Mouse (Mus musculus) midbrain, postnatal 0 days (tissue): ENCODE data around the gene Katnal1. TPM values are rescaled to one million over a fixed set of nuclear protein-coding genes. Genes with fewer than 3 reads are reported as not detected.

Experiments used
- ATAC-seq: fragments of 200-750 bp; cut with Nextera tagmentation; 2 replicates; pipeline ENCODE4 v1.8.0; 2017; ENCODE audit warnings: moderate number of reproducible peaks, mild to moderate bottlenecking, moderate TSS enrichment, moderate library complexity; ENCODE audit not compliant: low FRiP score
- DNase-seq: peaks from one replicate; pipeline ENCODE4 v3.0.0-alpha.2; 2015; ENCODE audit warnings: low spot score
- H3K27ac ChIP-seq: fragments of 300-500 bp; sonication (generic); 2 replicates; pipeline ENCODE4 v1.5.1; 2014; ENCODE audit warnings: low read depth, mild to moderate bottlenecking, low read length, mixed read lengths
- H3K27me3 ChIP-seq: fragments of 300-500 bp; sonication (generic); 2 replicates; pipeline ENCODE4 v1.6.1; 2014; ENCODE audit warnings: low read length, control low read depth, mixed read lengths; ENCODE audit not compliant: insufficient read depth
- H3K36me3 ChIP-seq: fragments of 300-500 bp; sonication (generic); 2 replicates; pipeline ENCODE4 v1.6.1; 2014; ENCODE audit warnings: low read length, control low read depth, mixed read lengths; ENCODE audit not compliant: insufficient read depth
- H3K4me1 ChIP-seq: fragments of 300-500 bp; sonication (generic); 2 replicates; pipeline ENCODE4 v1.6.1; 2014; ENCODE audit warnings: mild to moderate bottlenecking, control low read depth, antibody characterized with exemption, low read length, mixed read lengths; ENCODE audit not compliant: insufficient read depth
- H3K4me2 ChIP-seq: fragments of 300-500 bp; sonication (generic); 2 replicates; pipeline ENCODE4 v1.6.1; 2014; ENCODE audit warnings: low read depth, mild to moderate bottlenecking, low read length, mixed read lengths; ENCODE audit not compliant: poor library complexity, severe bottlenecking
- H3K4me3 ChIP-seq: fragments of 300-500 bp; sonication (generic); 2 replicates; pipeline ENCODE4 v1.5.1; 2014; ENCODE audit warnings: low read depth, mild to moderate bottlenecking, low read length, moderate library complexity
- H3K9ac ChIP-seq: fragments of 300-500 bp; sonication (generic); replicated peaks from 2 replicates; pipeline ENCODE4 v1.6.1; 2014; ENCODE audit warnings: mild to moderate bottlenecking, low read length, moderate library complexity, mixed read lengths; ENCODE audit not compliant: poor library complexity, severe bottlenecking
- H3K9me3 ChIP-seq: fragments of 300-500 bp; sonication (generic); 2 replicates; pipeline ENCODE4 v1.6.1; 2016; ENCODE audit warnings: low read length, control low read depth
- CTCF ChIP-seq: IDR thresholded peaks from 2 replicates; pipeline ENCODE4 v1.5.1; 2016; ENCODE audit warnings: antibody characterized with exemption, mild to moderate bottlenecking
- WGBS: fragments of 180-500 bp; shearing (Covaris S2); extraction: QIAGEN DNeasy Blood & Tissue Kit; methylation state at CpG from one replicate; pipeline ENCODE4 v1.1.7; 2014; 5-methylcytosine and 5-hydroxymethylcytosine counted together
- polyA plus RNA-seq: library from polyadenylated mRNA; unstranded; fragments of >200 nt; fragmentation: Nextera tagmentation; extraction: Ambion mirVana; gene quantifications from 2 replicates; pipeline ENCODE4 v1.2.1, GENCODE M21; 2015
- total RNA-seq: library from RNA; depleted of rRNA; stranded (reverse); fragments of >200 nt; gene quantifications from 2 replicates; pipeline ENCODE4 v1.2.3, GENCODE M21; 2014

Gene Katnal1
- total and polyA plus RNA-seq, 2 experiments from 2014 or later = 31.4 to 38.0 TPM

DNA sequence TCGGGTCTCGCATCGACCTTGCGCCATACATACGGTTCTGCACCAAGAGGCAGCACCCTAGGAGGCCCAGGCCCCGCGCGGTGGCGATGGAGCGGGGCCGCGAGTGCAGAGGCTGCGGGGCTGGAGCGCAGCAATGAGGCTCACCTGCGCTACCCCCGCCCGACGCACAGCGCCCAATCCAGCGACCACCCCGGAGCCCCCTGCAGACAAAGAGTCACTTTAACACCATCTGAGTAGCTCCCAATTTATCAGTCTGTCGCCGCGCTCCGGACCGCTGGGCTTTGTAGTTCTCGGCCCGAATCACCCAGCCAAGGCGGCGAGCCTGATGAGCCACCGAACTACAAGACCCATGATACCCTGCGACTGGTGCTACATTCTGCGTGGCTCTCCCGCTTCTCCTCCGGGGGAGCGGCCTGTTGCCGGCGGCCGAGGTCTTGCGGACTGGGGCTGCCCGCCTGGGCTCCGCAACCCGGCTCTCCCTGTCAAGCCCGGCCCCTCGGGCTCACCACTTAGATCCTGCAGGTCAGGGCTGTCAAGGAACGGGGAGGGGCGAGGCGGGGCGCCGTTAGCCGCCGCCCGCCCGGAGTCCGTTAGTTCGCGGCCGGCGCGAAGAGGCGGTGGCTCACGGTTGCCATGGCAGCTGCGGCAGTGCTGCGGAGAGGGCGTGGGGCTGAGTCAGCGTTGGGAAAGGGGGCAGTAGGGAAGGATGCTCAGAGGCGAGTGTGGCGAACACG, 571 bp downstream of the Katnal1 start:
- ATAC-seq (peak; percentile 97), DNase-seq (peak; percentile 99)
- H3K27me3 ChIP-seq = no peaks in the 10 kb centered on the region
- no peaks in the 10 kb centered on the region for H3K4me1 ChIP-seq
- H3K4me3 ChIP-seq = peak overlapping the region; percentile 74
- under 1% methylated on average over 68 of the region's 69 CpGs for WGBS
- peak overlapping the region; percentile 87 for H3K9ac ChIP-seq
- 0 out of 2 replicates have a peak, but pooled peaks cover 3% of the 10 kb centered on the region for H3K36me3 ChIP-seq
- TF ChIP-seq CTCF = peak; percentile 39
- H3K9me3 ChIP-seq = no peaks in the 10 kb centered on the region
- peak overlapping the region; percentile 99 for H3K27ac ChIP-seq
- peak overlapping the region; percentile 52 for H3K4me2 ChIP-seq

DNA sequence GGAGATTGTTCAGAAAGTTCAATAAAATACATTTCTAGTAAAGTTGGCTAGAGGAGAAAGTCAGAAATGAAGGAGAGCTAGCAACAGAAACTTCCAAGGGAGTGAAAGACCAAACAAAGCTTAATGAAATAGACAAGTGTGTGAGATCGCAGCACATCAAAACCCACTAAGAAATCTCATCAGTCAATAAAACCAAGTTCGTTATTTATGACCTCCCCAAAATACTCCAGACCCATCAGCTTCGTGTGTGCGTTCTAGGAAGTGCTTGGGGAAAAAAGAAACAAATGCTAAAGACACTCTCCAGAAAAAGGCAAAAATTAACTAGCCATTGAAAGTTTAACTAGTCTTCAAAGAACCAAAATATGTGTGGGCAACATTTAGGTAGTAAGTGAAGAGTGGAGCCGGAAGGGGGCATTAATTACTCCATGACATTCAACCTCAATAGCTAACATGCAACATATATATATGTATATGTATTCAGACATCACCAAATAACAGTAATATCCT, 1.4 kb downstream of the Katnal1 start:
- ATAC-seq (no peak), DNase-seq (no peak)
- H3K4me1 ChIP-seq = no peaks in the 10 kb centered on the region
- H3K4me3 ChIP-seq = peak overlapping the region; percentile 74
- WGBS = 33% methylated on average over 5 of the region's 5 CpGs
- H3K9ac ChIP-seq = peak overlapping the region; percentile 87; the same call in 1 of the 2 replicates
- no peak; the same call in 1 of the 2 replicates for TF ChIP-seq CTCF
- peak overlapping the region; percentile 52 for H3K4me2 ChIP-seq
- 0 out of 2 replicates have a peak, but pooled peaks cover 3% of the 10 kb centered on the region for H3K36me3 ChIP-seq
- peak overlapping the region; percentile 99 for H3K27ac ChIP-seq
- H3K27me3 ChIP-seq = no peaks in the 10 kb centered on the region
- no peaks in the 10 kb centered on the region for H3K9me3 ChIP-seq

DNA sequence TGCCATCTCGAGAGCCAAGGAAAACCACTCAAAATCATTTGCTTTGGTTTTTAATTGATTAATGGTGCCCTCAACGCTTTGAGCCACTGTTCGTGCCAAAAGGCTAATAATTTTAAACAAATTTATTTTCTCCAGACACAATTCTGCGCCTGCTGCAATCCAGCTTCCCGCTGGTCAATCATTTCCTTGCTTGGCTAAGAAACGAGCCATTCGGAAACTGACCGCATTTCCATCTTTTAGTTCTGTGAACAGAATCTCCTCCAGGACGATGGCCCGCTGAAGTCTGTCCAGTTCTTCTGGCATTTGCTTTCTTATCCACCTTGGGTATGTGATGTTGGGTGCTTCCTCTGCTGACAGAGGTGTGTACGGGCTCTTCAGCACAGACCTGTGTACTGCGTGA, 4.5 kb downstream of the Katnal1 start:
- TF ChIP-seq CTCF = no peak
- Histone ChIP-seq H3K27ac (no peak overlapping the region), H3K27me3 (no peaks in the 10 kb centered on the region), H3K4me1 (no peaks in the 10 kb centered on the region), H3K36me3 (peaks cover 6% of the 10 kb centered on the region; the same call in 1 of the 2 replicates), H3K4me3 (no peak overlapping the region), H3K9ac (no peak overlapping the region), H3K9me3 (no peaks in the 10 kb centered on the region), H3K4me2 (no peak overlapping the region)
- no peak for DNase-seq
- 95% methylated on average over 12 of the region's 12 CpGs for WGBS
- no peak for ATAC-seq

- no peak overlapping the region for H3K9ac ChIP-seq
- no peak for DNase-seq
- no peaks in the 10 kb centered on the region for H3K27me3 ChIP-seq
- no peak for ATAC-seq
- no peaks in the 10 kb centered on the region for H3K9me3 ChIP-seq
- H3K36me3 ChIP-seq = peaks cover 6% of the 10 kb centered on the region; the same call in 1 of the 2 replicates
- no peak overlapping the region for H3K4me3 ChIP-seq
- TF ChIP-seq CTCF = no peak
- H3K4me1 ChIP-seq = no peaks in the 10 kb centered on the region
- no peak overlapping the region for H3K27ac ChIP-seq
- no peak overlapping the region for H3K4me2 ChIP-seq
- WGBS = 92% methylated on average over 9 of the region's 9 CpGs
These were observed 5.1 kb downstream of the Katnal1 start for GRCm38 (mm10) chr5:148924051-148924450.

- Histone ChIP-seq H3K4me1 (no peaks in the 10 kb centered on the region), H3K36me3 (peaks cover 10% of the 10 kb centered on the region), H3K4me3 (no peak overlapping the region), H3K9ac (no peak overlapping the region), H3K9me3 (no peaks in the 10 kb centered on the region), H3K27me3 (no peaks in the 10 kb centered on the region), H3K4me2 (no peak overlapping the region), H3K27ac (no peak overlapping the region)
- ATAC-seq (no peak), DNase-seq (no peak)
- WGBS = 75% methylated on average over 10 of the region's 10 CpGs
- TF ChIP-seq CTCF = no peak
These were observed 5.7 kb downstream of the Katnal1 start for GRCm38 (mm10) chr5:148923408-148923807.

- Histone ChIP-seq H3K27me3 (no peaks in the 10 kb centered on the region), H3K9ac (no peak overlapping the region), H3K36me3 (peaks cover 16% of the 10 kb centered on the region), H3K27ac (no peak overlapping the region), H3K9me3 (no peaks in the 10 kb centered on the region), H3K4me2 (no peak overlapping the region), H3K4me1 (no peaks in the 10 kb centered on the region), H3K4me3 (no peak overlapping the region)
- ATAC-seq = no peak
- 83% methylated on average over 5 of the region's 5 CpGs for WGBS
- TF ChIP-seq CTCF = no peak
- DNase-seq = no peak
These were observed 6.3 kb downstream of the Katnal1 start for GRCm38 (mm10) chr5:148922773-148923172.
